Mouse (Mus musculus): ENCODE data around the gene Hras. TPM values are rescaled to one million over a fixed set of nuclear protein-coding genes. Genes with fewer than 3 reads are reported as not detected.

Gene Hras
- polyA plus RNA-seq, 1 experiment from 2014 or later, result 97.4 TPM

DNA sequence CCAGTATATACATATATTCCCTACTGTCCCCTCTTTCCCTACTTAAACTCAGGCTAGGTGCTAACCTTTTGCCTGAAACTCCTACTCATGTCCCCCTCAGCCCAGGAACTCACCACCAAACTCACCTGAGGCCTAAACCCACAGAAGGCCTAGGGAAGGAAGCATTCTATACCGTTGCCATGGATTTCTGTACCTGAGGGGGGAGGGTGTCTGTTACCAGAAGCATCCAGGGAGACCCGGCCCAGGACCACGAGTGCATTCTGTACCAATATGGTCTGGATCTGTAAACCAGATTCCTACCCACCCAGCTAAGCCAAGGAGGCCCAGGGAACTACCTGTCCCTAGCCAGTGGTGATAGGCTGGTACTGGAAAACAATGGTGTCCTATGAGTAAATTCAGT, 20.5 kb upstream of the Hras start:
- 0 out of 2 replicates have a peak overlapping the region, but pooled peaks have one; percentile 64 for H3K4me3 ChIP-seq (ENCODE audit: low read depth, low read length)
- peaks cover 6% of the 10 kb centered on the region; the same call in 1 of the 2 replicates for H3K4me1 ChIP-seq (ENCODE audit: insufficient read depth)
- H3K36me3 ChIP-seq (ENCODE audit: insufficient read depth), result peaks cover 13% of the 10 kb centered on the region; the same call in 1 of the 2 replicates
- 38% methylated on average over 3 of the region's 3 CpGs for WGBS
- DNase-seq (no peak), ATAC-seq (ENCODE audit: insufficient read depth) (no peak)
- H3K4me2 ChIP-seq, result peak overlapping the region; percentile 96; the same call in 1 of the 2 replicates
- no peak overlapping the region; the same call in 1 of the 2 replicates for H3K9ac ChIP-seq
- no peaks in the 10 kb centered on the region for H3K27me3 ChIP-seq (ENCODE audit: insufficient read depth, low read length)
- no peak for TF ChIP-seq CTCF (IDR thresholded peaks at IDR 0.05; ENCODE audit: low read depth)
- H3K9me3 ChIP-seq (ENCODE audit: low read depth, low read length), result no peaks in the 10 kb centered on the region
- H3K27ac ChIP-seq (ENCODE audit: low read depth), result peak overlapping the region; percentile 92

DNA sequence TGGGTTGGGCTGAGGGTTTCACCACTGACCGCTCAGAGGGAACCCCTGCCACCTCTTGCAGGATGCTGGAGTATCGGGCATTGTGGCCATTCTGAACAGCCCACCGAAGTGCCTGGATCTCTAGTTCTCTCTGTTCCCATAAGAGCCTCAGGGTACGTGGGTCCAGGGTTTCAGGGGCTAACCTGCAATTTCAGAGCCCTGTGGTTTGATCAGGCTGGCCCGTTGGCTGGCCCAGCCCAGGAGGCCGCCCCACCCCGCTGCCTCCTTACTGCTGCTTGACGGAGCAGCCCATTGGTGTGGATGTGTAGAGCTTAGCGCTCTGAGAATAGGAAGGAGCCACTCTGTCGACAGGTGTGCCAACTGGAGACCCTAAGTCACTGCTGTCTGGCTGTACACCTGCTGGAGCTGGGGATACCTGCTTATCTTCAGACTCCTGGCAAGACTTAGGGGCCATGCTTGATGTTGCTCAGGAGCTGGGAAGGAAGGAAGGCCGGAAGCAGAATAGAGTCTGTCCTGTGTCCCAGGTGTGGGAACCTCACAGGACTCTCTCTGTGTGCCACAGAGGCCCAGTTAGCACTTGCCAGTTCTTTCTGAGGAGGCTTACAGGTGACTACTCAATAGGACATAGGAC, 19.9 kb upstream of the Hras start, which contains the start of gene Lmntd2:
TSS of gene Lmntd2 (minus strand) at position 476 of the 631 bp plus-strand sequence.
- peak within 1 kb of the TSS; percentile 64 for H3K9ac ChIP-seq
- ATAC-seq (ENCODE audit: insufficient read depth), result no peak

DNA sequence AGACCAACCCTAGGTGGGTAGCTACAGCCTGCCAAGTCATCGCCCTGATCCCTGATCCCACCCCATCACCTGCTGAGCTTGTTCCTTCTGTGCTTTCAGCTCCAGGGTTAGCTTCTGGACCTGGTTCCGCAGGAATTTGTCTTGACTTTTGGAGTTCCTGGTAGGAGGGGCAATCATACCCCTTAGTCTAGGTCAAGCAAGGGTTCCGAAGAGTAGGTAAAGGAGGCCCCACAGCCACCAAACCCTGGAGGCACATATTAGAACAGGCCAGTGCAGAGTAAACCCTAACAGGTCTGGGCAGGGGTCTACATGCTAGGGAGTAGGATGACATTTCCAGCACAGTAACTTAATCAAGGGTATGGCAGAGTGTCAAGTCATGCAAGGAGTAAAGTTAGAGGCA, 19.3 kb upstream of the Hras start:
- H3K36me3 ChIP-seq (ENCODE audit: insufficient read depth), result peaks cover 9% of the 10 kb centered on the region; the same call in 1 of the 2 replicates
- H3K4me3 ChIP-seq (ENCODE audit: low read depth, low read length), result no peak overlapping the region
- no peak for ATAC-seq (ENCODE audit: insufficient read depth)
- DNase-seq, result no peak
- H3K27ac ChIP-seq (ENCODE audit: low read depth), result no peak overlapping the region
- H3K4me2 ChIP-seq, result no peak overlapping the region
- H3K4me1 ChIP-seq (ENCODE audit: insufficient read depth), result peaks cover 6% of the 10 kb centered on the region; the same call in 1 of the 2 replicates
- WGBS, result 83% methylated on average over 3 of the region's 3 CpGs
- no peaks in the 10 kb centered on the region for H3K9me3 ChIP-seq (ENCODE audit: low read depth, low read length)
- TF ChIP-seq CTCF (IDR thresholded peaks at IDR 0.05; ENCODE audit: low read depth), result no peak
- H3K27me3 ChIP-seq (ENCODE audit: insufficient read depth, low read length), result no peaks in the 10 kb centered on the region
- no peak overlapping the region for H3K9ac ChIP-seq

More for the DNA sequence above, 19.9 kb upstream of the Hras start, which contains the start of gene Lmntd2:
- WGBS, result 87% methylated on average over 11 of the region's 11 CpGs
- Histone ChIP-seq H3K27ac (ENCODE audit: low read depth) (peak within 1 kb of the TSS; percentile 92), H3K27me3 (ENCODE audit: insufficient read depth, low read length) (no peaks in the 10 kb centered on the region), H3K9me3 (ENCODE audit: low read depth, low read length) (no peaks in the 10 kb centered on the region), H3K4me1 (ENCODE audit: insufficient read depth) (peaks cover 6% of the 10 kb centered on the region; the same call in 1 of the 2 replicates), H3K4me2 (peak within 1 kb of the TSS; percentile 96), H3K4me3 (ENCODE audit: low read depth, low read length) (peak within 1 kb of the TSS; percentile 64), H3K36me3 (ENCODE audit: insufficient read depth) (peaks cover 12% of the 10 kb centered on the region; the same call in 1 of the 2 replicates)
- DNase-seq, result no peak
- no peak for TF ChIP-seq CTCF (IDR thresholded peaks at IDR 0.05; ENCODE audit: low read depth)

DNA sequence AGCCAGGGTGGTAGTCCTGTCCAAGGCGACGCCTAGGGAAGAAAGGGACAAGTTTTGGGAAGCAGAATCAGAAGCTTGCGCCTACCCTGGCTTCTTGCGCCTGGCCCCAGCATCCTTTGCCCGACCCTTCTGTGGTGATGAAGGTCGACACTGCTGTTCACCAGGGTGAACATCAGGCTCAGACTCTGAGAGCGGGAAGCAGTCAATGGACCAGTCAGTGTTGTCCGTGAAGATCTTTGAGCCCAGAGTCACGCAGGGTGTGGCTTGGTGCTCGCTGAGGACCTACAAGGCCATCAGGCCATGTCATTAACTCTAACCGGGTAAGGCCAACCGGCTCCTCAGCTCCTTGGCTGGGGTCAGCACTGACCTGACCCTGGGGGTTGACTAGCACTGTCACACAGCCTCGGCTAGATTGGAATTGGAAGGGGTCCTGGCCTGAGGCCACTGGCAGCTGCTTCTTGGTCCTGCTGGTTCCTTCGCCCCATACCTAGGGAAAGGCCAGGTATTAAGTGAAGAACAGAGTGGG, 16.9 kb upstream of the Hras start:
- H3K4me2 ChIP-seq, result no peak overlapping the region
- H3K9me3 ChIP-seq (ENCODE audit: low read depth, low read length), result no peaks in the 10 kb centered on the region
- H3K4me1 ChIP-seq (ENCODE audit: insufficient read depth), result peaks cover 6% of the 10 kb centered on the region; the same call in 1 of the 2 replicates
- no peak for ATAC-seq (ENCODE audit: insufficient read depth)
- H3K27ac ChIP-seq (ENCODE audit: low read depth), result no peak overlapping the region
- TF ChIP-seq CTCF (IDR thresholded peaks at IDR 0.05; ENCODE audit: low read depth), result no peak
- no peak overlapping the region for H3K4me3 ChIP-seq (ENCODE audit: low read depth, low read length)
- H3K27me3 ChIP-seq (ENCODE audit: insufficient read depth, low read length), result no peaks in the 10 kb centered on the region
- DNase-seq, result no peak
- H3K36me3 ChIP-seq (ENCODE audit: insufficient read depth), result no peaks in the 10 kb centered on the region
- H3K9ac ChIP-seq, result no peak overlapping the region
- 81% methylated on average over 14 of the region's 14 CpGs for WGBS

DNA sequence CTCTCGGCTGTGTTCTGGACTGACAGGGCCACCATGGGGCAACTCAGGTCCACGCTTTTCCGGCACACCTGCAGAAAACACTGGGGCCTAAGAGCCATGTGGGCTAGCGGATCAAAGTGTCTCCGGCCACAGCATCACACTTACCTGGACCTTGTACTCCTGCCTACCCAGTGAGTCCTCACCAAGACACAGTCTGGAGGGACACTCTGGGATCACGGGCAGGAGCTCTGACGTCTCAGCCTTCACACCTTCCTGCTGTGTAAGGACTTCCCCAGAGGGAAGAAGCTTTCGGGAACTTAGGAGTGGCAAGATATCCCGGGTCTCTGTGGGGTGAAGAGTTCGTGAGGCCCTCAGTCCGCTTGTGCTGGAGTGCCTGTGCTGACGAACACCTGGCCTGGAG, 16.3 kb upstream of the Hras start:
- Histone ChIP-seq H3K36me3 (ENCODE audit: insufficient read depth) (no peaks in the 10 kb centered on the region), H3K9me3 (ENCODE audit: low read depth, low read length) (no peaks in the 10 kb centered on the region)
- WGBS, result 52% methylated on average over 12 of the region's 12 CpGs

DNA sequence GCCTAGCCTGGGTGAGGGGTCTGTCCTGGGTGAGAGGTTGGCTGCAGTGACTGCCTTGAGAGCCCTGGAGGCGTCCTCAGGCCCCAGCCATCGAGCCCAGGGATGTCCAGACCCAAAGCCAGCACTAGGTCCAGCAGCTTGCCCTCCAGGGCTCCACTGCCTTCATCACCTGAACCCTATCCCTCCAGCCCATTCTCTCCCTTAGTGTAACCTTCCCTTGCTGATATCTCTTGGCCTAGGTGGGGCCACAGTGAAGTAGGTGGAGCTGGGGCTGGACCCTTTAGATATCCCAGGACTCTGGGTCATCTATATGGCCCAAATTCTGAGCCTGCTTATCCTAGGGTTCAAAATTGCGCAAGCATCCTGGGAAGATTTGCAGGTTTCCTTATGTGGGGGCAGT, 15.7 kb upstream of the Hras start:
- Histone ChIP-seq H3K4me1 (ENCODE audit: insufficient read depth) (no peaks in the 10 kb centered on the region; the same call in 1 of the 2 replicates), H3K9me3 (ENCODE audit: low read depth, low read length) (no peaks in the 10 kb centered on the region), H3K4me3 (ENCODE audit: low read depth, low read length) (no peak overlapping the region), H3K36me3 (ENCODE audit: insufficient read depth) (no peaks in the 10 kb centered on the region), H3K27ac (ENCODE audit: low read depth) (no peak overlapping the region), H3K27me3 (ENCODE audit: insufficient read depth, low read length) (no peaks in the 10 kb centered on the region), H3K9ac (no peak overlapping the region), H3K4me2 (no peak overlapping the region)
- 79% methylated on average over 3 of the region's 3 CpGs for WGBS
- ATAC-seq (ENCODE audit: insufficient read depth) (no peak; the same call in 1 of the 2 replicates), DNase-seq (no peak)
- no peak for TF ChIP-seq CTCF (IDR thresholded peaks at IDR 0.05; ENCODE audit: low read depth)

More for the DNA sequence above, 16.3 kb upstream of the Hras start:
- H3K4me2 ChIP-seq, result no peak overlapping the region
- ATAC-seq (ENCODE audit: insufficient read depth) (no peak), DNase-seq (no peak)
- no peak overlapping the region for H3K4me3 ChIP-seq (ENCODE audit: low read depth, low read length)
- no peak for TF ChIP-seq CTCF (IDR thresholded peaks at IDR 0.05; ENCODE audit: low read depth)
- H3K27me3 ChIP-seq (ENCODE audit: insufficient read depth, low read length), result no peaks in the 10 kb centered on the region
- no peak overlapping the region for H3K9ac ChIP-seq
- H3K27ac ChIP-seq (ENCODE audit: low read depth), result no peak overlapping the region
- H3K4me1 ChIP-seq (ENCODE audit: insufficient read depth), result peaks cover 5% of the 10 kb centered on the region; the same call in 1 of the 2 replicates

DNA sequence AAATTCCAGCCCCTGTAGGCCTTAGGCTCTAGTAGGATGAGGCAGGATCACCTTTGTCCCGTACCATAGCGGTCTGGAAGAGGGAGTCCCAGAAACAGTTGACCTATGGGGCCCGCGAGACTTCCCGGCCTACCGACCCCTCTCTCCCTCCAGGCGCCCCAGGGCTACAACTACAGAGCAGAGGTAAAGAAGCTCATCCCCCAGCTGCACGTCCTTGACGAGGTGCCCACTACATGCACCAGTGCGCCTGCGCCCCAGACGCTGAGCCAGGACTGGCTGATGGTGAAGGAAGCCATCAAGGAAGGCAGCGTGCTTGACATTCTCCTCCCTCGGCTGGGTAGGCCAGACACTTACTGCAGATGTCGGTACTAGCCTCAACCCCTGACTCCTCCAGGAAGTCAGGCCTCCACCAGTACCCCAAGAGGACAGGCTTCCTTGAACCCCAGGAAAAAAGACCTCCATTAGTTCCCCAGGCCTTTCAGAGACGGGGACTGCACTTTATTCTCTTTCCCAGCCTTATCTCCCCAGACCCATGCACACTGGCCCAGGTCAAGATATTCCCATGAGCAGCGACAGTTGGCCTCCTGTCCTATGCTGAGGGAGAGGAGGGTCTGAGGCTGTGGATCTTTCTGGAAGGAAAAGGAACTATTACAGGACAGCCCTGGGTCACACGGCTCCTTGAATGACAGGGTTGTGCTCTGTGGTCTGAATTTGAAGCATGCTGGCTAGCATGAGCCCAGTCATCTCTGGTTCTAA, 12.6 kb upstream of the Hras start:
- Histone ChIP-seq H3K27ac (ENCODE audit: low read depth) (no peak overlapping the region), H3K27me3 (ENCODE audit: insufficient read depth, low read length) (no peaks in the 10 kb centered on the region), H3K4me2 (no peak overlapping the region), H3K4me3 (ENCODE audit: low read depth, low read length) (no peak overlapping the region), H3K4me1 (ENCODE audit: insufficient read depth) (no peaks in the 10 kb centered on the region), H3K9ac (no peak overlapping the region), H3K9me3 (ENCODE audit: low read depth, low read length) (no peaks in the 10 kb centered on the region), H3K36me3 (ENCODE audit: insufficient read depth) (no peaks in the 10 kb centered on the region)
- no peak for DNase-seq
- TF ChIP-seq CTCF (IDR thresholded peaks at IDR 0.05; ENCODE audit: low read depth), result no peak
- WGBS, result 89% methylated on average over 18 of the region's 18 CpGs
- ATAC-seq (ENCODE audit: insufficient read depth), result no peak

All from lung, embryonic 14.5 days (tissue).